Mouse (Mus musculus) neural tube, embryonic 10.5 days (tissue): ENCODE measurements around the gene Vmn2r33.
"Not testable (repeated sequence)": the region's sequence is repeated elsewhere in the genome, so short reads cannot be mapped to it uniquely, and the experiment has no call there.

Experiments
- DNase-seq: peaks from one replicate; pipeline ENCODE4 v3.0.0-alpha.2; 2017; ENCODE audit warnings: low spot score; ENCODE audit errors: extremely low spot score

The Vmn2r33 gene

GRCm38 (mm10) chr7:7566686-7567085 lies at the start of gene Vmn2r33:
Gene Vmn2r33 (minus strand): TSS chr7:7566786.
- not testable (repeated sequence) for DNase-seq
